ENCODE assay signal across 8 mouse cellular contexts in the genomic region with DNA sequence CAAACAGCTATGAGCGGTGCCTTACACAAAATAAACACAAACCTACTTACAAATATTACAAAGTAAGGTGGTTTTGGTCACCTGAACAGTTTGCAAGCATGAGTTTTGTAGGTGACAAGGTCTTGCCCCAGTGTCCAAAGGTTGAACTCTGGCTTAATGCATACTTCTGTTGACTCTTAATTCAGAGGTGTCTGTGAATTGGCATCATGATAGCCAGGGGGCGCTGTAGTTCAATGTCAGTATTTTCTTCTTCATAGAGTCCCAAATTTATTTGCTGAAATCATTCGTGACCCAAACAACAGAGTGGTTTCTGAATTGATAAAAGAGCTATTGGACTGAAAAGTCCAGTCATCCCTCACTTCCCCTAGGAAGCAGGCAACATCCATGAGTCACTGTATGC. TPM values are rescaled to one million over a fixed set of nuclear protein-coding genes. Genes with fewer than 3 reads are reported as not detected.
DNase-seq lines count a peak whose midpoint lies in the region; TF ChIP-seq lines count a peak whose summit lies in the region.

No protein-coding gene starts in this region.

- TF ChIP-seq RAD21 in MEL (IDR thresholded peaks at IDR 0.05; ENCODE audit: low read depth, low read length), result peak; percentile 79

- no peaks in the 10 kb centered on the region; a peak in 1 of 4 replicates for H3K27me3 ChIP-seq in MEL (ENCODE audit: control insufficient read depth in 1 of 2, insufficient read depth in 2 of 2, low read length in 2 of 2)

- TF ChIP-seq EP300 in MEL (IDR thresholded peaks at IDR 0.05; ENCODE audit: low read depth in 1 of 2, low read length in 2 of 2), result no peak

- no peak for TF ChIP-seq POLR2A in MEL (IDR thresholded peaks at IDR 0.05; ENCODE audit: control insufficient read depth in 1 of 2, insufficient read depth in 1 of 2, low read depth in 1 of 2, low read length in 2 of 2, poor library complexity in 1 of 2)

- H3K9ac ChIP-seq in MEL (ENCODE audit: control insufficient read depth, low read depth, low read length, poor library complexity, severe bottlenecking), result no peak overlapping the region

- TF ChIP-seq CTCF in MEL (IDR thresholded peaks at IDR 0.05 in 2 of 3, conservative IDR thresholded peaks at IDR 0.05 in 1 of 3; ENCODE audit: control insufficient read depth in 1 of 3, insufficient read depth in 1 of 3, low read depth in 2 of 3, low read length in 3 of 3, poor library complexity in 1 of 3, severe bottlenecking in 1 of 3), result peak; percentile 14 to 89 (median 73); a peak in 4 of 6 replicates

- H3K79me2 ChIP-seq in MEL (ENCODE audit: control insufficient read depth, insufficient read depth, low read length, poor library complexity), result no peaks in the 10 kb centered on the region

- intact Hi-C loops in gastrocnemius, postnatal 14 days (cut with DNase I; ENCODE audit: low total_unique reads), result loop anchor here (5.0 to 10.0 kb wide), 2 partner anchors 159 to 221 kb away; no protein-coding TSS in a partner anchor

- H3K4me3 ChIP-seq in MEL (ENCODE audit: control insufficient read depth in 1 of 2, insufficient read depth in 1 of 2, low read depth in 2 of 2, low read length in 2 of 2), result no peak overlapping the region

- H3K9me3 ChIP-seq in MEL (replicated peaks; ENCODE audit: insufficient read depth, low read length), result no peaks in the 10 kb centered on the region

- H3K27ac ChIP-seq in MEL (ENCODE audit: control insufficient read depth, low read depth, low read length), result no peak overlapping the region

- no peaks in the 10 kb centered on the region for H3K4me1 ChIP-seq in MEL (ENCODE audit: control insufficient read depth in 1 of 2, insufficient read depth in 2 of 2, low read length in 2 of 2)

- DNase-seq in gastrocnemius, adult 18-20 months (ENCODE audit: low spot score), result peak; percentile 75
- no peak for DNase-seq in gastrocnemius, postnatal 25 days
- peak; percentile 70 for DNase-seq in MEL (ENCODE audit: low read depth, low spot score)
- DNase-seq in cerebellum, adult 18-20 months, result peak; percentile 68 to 77
- DNase-seq in gastrocnemius, postnatal 14 days, result peak; percentile 70
- DNase-seq in layer of hippocampus, postnatal 14 days (ENCODE audit: low spot score in 2 of 2), result peak; percentile 65 to 71
- peak; percentile 57 for DNase-seq in mesoderm, embryonic 11.5 days (ENCODE audit: low read depth, low spot score)
- peak; percentile 69 to 79 for DNase-seq in spleen, postnatal 36 days (ENCODE audit: low spot score in 2 of 2)

- no peaks in the 10 kb centered on the region for H3K36me3 ChIP-seq in MEL (ENCODE audit: control insufficient read depth in 1 of 2, insufficient read depth in 2 of 2, low read length in 2 of 2)

TF ChIP-seq in MEL, 35 proteins besides CTCF, POLR2A, EP300 and RAD21:
- TF ChIP-seq GABPA (IDR thresholded peaks at IDR 0.05; ENCODE audit: low read depth, low read length), result no peak
- 0 out of 2 replicates have a peak, but pooled peaks have one; percentile 17 for TF ChIP-seq HCFC1 (IDR thresholded peaks at IDR 0.05; ENCODE audit: low read depth, low read length)
- TF ChIP-seq CHD2 (IDR thresholded peaks at IDR 0.05; ENCODE audit: low read length), result no peak
- TF ChIP-seq MXI1 (IDR thresholded peaks at IDR 0.05; ENCODE audit: low read depth, low read length), result no peak
- TF ChIP-seq NRF1 (IDR thresholded peaks at IDR 0.05; ENCODE audit: insufficient read depth, low read depth, low read length, poor library complexity, severe bottlenecking), result no peak
- peak; percentile 88 for TF ChIP-seq ZC3H11A (IDR thresholded peaks at IDR 0.05; ENCODE audit: low read depth, low read length)
- peak; percentile 94 for TF ChIP-seq SMC3 (IDR thresholded peaks at IDR 0.05; ENCODE audit: low read depth, low read length)
- no peak for TF ChIP-seq MEF2A (IDR thresholded peaks at IDR 0.05; ENCODE audit: extremely low read depth, insufficient replicate concordance, low read depth, low read length, poor library complexity, severe bottlenecking)
- TF ChIP-seq MAX (IDR thresholded peaks at IDR 0.05; ENCODE audit: low read length), result no peak
- no peak for TF ChIP-seq USF2 (IDR thresholded peaks at IDR 0.05; ENCODE audit: borderline replicate concordance in 1 of 2, insufficient read depth in 1 of 2, low read depth in 1 of 2, low read length in 2 of 2)
- TF ChIP-seq RCOR1 (IDR thresholded peaks at IDR 0.05; ENCODE audit: low read depth, low read length), result no peak
- no peak for TF ChIP-seq CHD1 (IDR thresholded peaks at IDR 0.05; ENCODE audit: low read depth, low read length)
- no peak for TF ChIP-seq BHLHE40 (IDR thresholded peaks at IDR 0.05; ENCODE audit: borderline replicate concordance, low read depth, low read length)
- no peak for TF ChIP-seq ELF1 (IDR thresholded peaks at IDR 0.05; ENCODE audit: low read depth, low read length)
- no peak for TF ChIP-seq MYB (IDR thresholded peaks at IDR 0.05; ENCODE audit: low read depth, low read length)
- TF ChIP-seq USF1 (IDR thresholded peaks at IDR 0.05; ENCODE audit: low read depth, low read length), result no peak
- TF ChIP-seq ZMIZ1 (IDR thresholded peaks at IDR 0.05; ENCODE audit: low read depth, low read length), result no peak
- no peak for TF ChIP-seq KAT2A (conservative IDR thresholded peaks at IDR 0.05; ENCODE audit: low read depth, low read length)
- 0 out of 2 replicates have a peak, but pooled peaks have one; percentile 20 for TF ChIP-seq ZNF384 (IDR thresholded peaks at IDR 0.05; ENCODE audit: low read depth, low read length)
- no peak for TF ChIP-seq MAFK (IDR thresholded peaks at IDR 0.05; ENCODE audit: borderline replicate concordance, low read depth, low read length)
- no peak for TF ChIP-seq JUND (IDR thresholded peaks at IDR 0.05; ENCODE audit: low read depth, low read length)
- no peak for TF ChIP-seq ETS1 (IDR thresholded peaks at IDR 0.05; ENCODE audit: low read depth, low read length)
- TF ChIP-seq ZKSCAN1 (IDR thresholded peaks at IDR 0.05; ENCODE audit: low read depth, low read length), result no peak
- TF ChIP-seq TBP (IDR thresholded peaks at IDR 0.05; ENCODE audit: low read depth, low read length), result no peak
- no peak for TF ChIP-seq TCF12 (IDR thresholded peaks at IDR 0.05; ENCODE audit: low read depth, low read length)
- no peak for TF ChIP-seq NELFE (IDR thresholded peaks at IDR 0.05; ENCODE audit: low read depth, low read length)
- no peak for TF ChIP-seq UBTF (IDR thresholded peaks at IDR 0.05; ENCODE audit: borderline replicate concordance, insufficient read depth, low read depth, low read length)
- no peak for TF ChIP-seq POLR2AphosphoS5 (IDR thresholded peaks at IDR 0.05; ENCODE audit: borderline replicate concordance, low read depth, low read length)
- TF ChIP-seq SIN3A (IDR thresholded peaks at IDR 0.05; ENCODE audit: low read length), result no peak
- no peak for TF ChIP-seq POLR2AphosphoS2 (IDR thresholded peaks at IDR 0.05; ENCODE audit: low read length)
- TF ChIP-seq E2F4 (IDR thresholded peaks at IDR 0.05; ENCODE audit: borderline replicate concordance, low read depth, low read length), result no peak
- no peak for TF ChIP-seq MYC (IDR thresholded peaks at IDR 0.05; ENCODE audit: low read depth, low read length)
- TF ChIP-seq MAZ (IDR thresholded peaks at IDR 0.05; ENCODE audit: low read depth, low read length), result no peak
TF ChIP-seq in MEL: peak in this region for 4.

RNA-seq across cellular contexts. Expression of a gene that starts 50.2 kb away (rescaled TPM):
- 100 to 1,000 TPM; 279 to 292 TPM for total RNA-seq in gastrocnemius, adult 18-20 months (2021)
- 100 to 1,000 TPM; 239 to 253 TPM for total RNA-seq in gastrocnemius, postnatal 25 days (2021)
- total RNA-seq in MEL (2012; rRNA removed), result not detected in 2 replicates
- polyA plus RNA-seq in MEL (2012; ENCODE audit: insufficient read depth in 1 of 2, insufficient read length in 2 of 2, low read depth in 1 of 2, low replicate concordance in 2 of 2, missing spikeins in 1 of 2), result not detected
- total RNA-seq in gastrocnemius, postnatal 14 days (2021), result 100 to 1,000 TPM; 240 to 247 TPM
- total RNA-seq in layer of hippocampus, postnatal 14 days (2021), result 1 to 10 TPM; 3.0 to 3.2 TPM

RNA-seq across cellular contexts. Expression of a gene that starts 54.1 kb away (rescaled TPM):
- not detected for total RNA-seq in gastrocnemius, adult 18-20 months (2021)
- not detected for total RNA-seq in gastrocnemius, postnatal 25 days (2021)
- not detected in 2 replicates for total RNA-seq in MEL (2012; rRNA removed)
- not detected for polyA plus RNA-seq in MEL (2012; ENCODE audit: insufficient read depth in 1 of 2, insufficient read length in 2 of 2, low read depth in 1 of 2, low replicate concordance in 2 of 2, missing spikeins in 1 of 2)
- 1 to 10 TPM in 1 of 2 experiments, under 1 TPM in 1; 0.41 to 1.1 TPM for total RNA-seq in gastrocnemius, postnatal 14 days (2021)
- 1 to 10 TPM; 1.3 to 2.7 TPM for total RNA-seq in layer of hippocampus, postnatal 14 days (2021)

Comparison
In these comparisons a context has a peak if more than half of its experiments do, and no peak if none do; other contexts are left out.
1. RNA of a gene that starts 50.2 kb away (total RNA-seq): 279 to 292 TPM in gastrocnemius, adult 18-20 months, 239 to 253 TPM in gastrocnemius, postnatal 25 days and 240 to 247 TPM in gastrocnemius, postnatal 14 days; 3.0 to 3.2 TPM in layer of hippocampus, postnatal 14 days and not detected in MEL; every median in the first group is over 10 times any median in the second.